Mouse (Mus musculus) forebrain, embryonic 15.5 days (tissue): ENCODE measurements around the gene AU015836. TPM values are rescaled to one million over a fixed set of nuclear protein-coding genes. Genes with fewer than 3 reads are reported as not detected.
"Not testable (repeated sequence)": the region's sequence is repeated elsewhere in the genome, so short reads cannot be mapped to it uniquely, and the experiment has no call there.

Experiments used
- ATAC-seq: fragments of 200-750 bp; cut with Nextera tagmentation; replicated peaks from 2 replicates; pipeline ENCODE4 v1.8.0; 2017; ENCODE audit warnings: mild to moderate bottlenecking, moderate TSS enrichment, moderate library complexity
- H3K27ac ChIP-seq: fragments of 300-500 bp; sonication (generic); replicated peaks from 2 replicates; pipeline ENCODE4 v1.5.1; 2015; ENCODE audit warnings: mild to moderate bottlenecking, inconsistent platforms
- H3K27me3 ChIP-seq: fragments of 300-500 bp; sonication (generic); 2 replicates; pipeline ENCODE4 v1.6.1; 2015; ENCODE audit warnings: inconsistent platforms
- H3K36me3 ChIP-seq: fragments of 300-500 bp; sonication (generic); 2 replicates; pipeline ENCODE4 v1.6.1; 2015; ENCODE audit warnings: mild to moderate bottlenecking, inconsistent platforms
- H3K4me1 ChIP-seq: fragments of 300-500 bp; sonication (generic); 2 replicates; pipeline ENCODE4 v1.6.1; 2015; ENCODE audit warnings: inconsistent platforms
- H3K4me2 ChIP-seq: fragments of 300-500 bp; sonication (generic); replicated peaks from 2 replicates; pipeline ENCODE4 v1.6.1; 2015; ENCODE audit warnings: mild to moderate bottlenecking, inconsistent platforms
- H3K4me3 ChIP-seq: fragments of 300-500 bp; sonication (generic); 2 replicates; pipeline ENCODE4 v1.5.1; 2015; ENCODE audit warnings: mild to moderate bottlenecking, inconsistent platforms
- H3K9ac ChIP-seq: fragments of 300-500 bp; sonication (generic); replicated peaks from 2 replicates; pipeline ENCODE4 v1.6.1; 2015; ENCODE audit warnings: mild to moderate bottlenecking, inconsistent platforms
- H3K9me3 ChIP-seq: fragments of 300-500 bp; sonication (generic); 2 replicates; pipeline ENCODE4 v1.6.1; 2016; ENCODE audit warnings: inconsistent platforms
- WGBS: fragments of 180-500 bp; shearing (Covaris S2); methylation state at CpG from one replicate; pipeline ENCODE4 v1.1.7; 2015; ENCODE audit warnings: mixed read lengths; 5-methylcytosine and 5-hydroxymethylcytosine counted together
- polyA plus RNA-seq: library from polyadenylated mRNA; unstranded; fragments of >200 nt; fragmentation: Nextera tagmentation; extraction: Ambion mirVana; gene quantifications from 2 replicates; pipeline ENCODE4 v1.2.1, GENCODE M21; 2015

AU015836 gene
- polyA plus RNA-seq = not detected in 2 replicates

DNA sequence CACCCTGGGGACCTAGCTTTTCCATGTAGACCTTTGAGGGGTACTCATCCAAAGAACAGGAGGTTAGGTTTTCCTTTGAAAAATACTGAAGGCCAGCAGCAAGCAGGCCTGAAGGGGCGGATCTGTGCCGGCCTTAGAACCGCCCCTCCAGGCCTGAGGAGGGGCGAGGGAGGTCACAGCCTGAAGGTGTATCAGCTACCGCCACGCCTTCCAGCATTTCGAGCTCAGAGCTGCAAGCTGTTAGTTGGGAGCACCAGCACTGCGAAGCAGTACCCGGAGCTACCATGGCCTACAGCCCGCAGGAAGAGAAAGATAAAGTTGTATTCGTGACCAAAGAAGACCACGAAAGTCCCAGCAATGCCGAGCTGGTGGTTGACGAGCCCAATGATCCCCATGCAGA lies at the start of gene AU015836:
Gene AU015836, plus strand, starts transcription at position 216 of the 400 bp plus-strand sequence.
- no peak within 1 kb of the TSS for H3K9ac ChIP-seq
- no peaks in the 10 kb centered on the region for H3K36me3 ChIP-seq
- H3K9me3 ChIP-seq = no peaks in the 10 kb centered on the region
- H3K27ac ChIP-seq = no peak within 1 kb of the TSS
- ATAC-seq = no peak
- no peak within 1 kb of the TSS for H3K4me3 ChIP-seq
- 56% methylated on average over 14 of the region's 14 CpGs for WGBS
- H3K27me3 ChIP-seq = no peaks in the 10 kb centered on the region
- H3K4me2 ChIP-seq = no peak within 1 kb of the TSS
- no peaks in the 10 kb centered on the region for H3K4me1 ChIP-seq

DNA sequence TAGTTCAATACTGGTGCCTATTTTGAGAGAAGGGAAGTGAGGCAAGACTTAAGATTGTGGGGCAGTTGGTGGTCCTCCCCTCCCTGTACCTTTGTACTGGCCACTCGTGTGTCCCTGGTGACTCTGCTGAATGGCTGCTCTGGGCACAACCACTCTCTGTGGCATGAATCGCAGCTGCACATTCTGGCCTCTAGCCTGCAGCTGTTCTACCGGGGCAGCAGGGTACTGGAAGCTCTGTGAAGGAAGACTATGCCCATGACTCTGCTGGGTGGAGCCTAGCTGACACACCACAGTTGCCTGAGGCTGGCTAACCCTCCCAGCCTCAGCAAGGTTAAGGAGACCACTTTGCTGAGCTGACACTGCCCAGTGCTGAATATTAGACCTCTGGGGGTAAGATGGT lies 49.4 kb upstream of the AU015836 start:
- H3K4me3 ChIP-seq = no peak overlapping the region
- H3K27me3 ChIP-seq = no peaks in the 10 kb centered on the region
- H3K27ac ChIP-seq = no peak overlapping the region
- no peak overlapping the region for H3K9ac ChIP-seq
- no peaks in the 10 kb centered on the region for H3K9me3 ChIP-seq
- H3K36me3 ChIP-seq = no peaks in the 10 kb centered on the region
- H3K4me1 ChIP-seq = no peaks in the 10 kb centered on the region
- no peak for ATAC-seq
- 70% methylated on average over 3 of the region's 3 CpGs for WGBS
- H3K4me2 ChIP-seq = no peak overlapping the region

DNA sequence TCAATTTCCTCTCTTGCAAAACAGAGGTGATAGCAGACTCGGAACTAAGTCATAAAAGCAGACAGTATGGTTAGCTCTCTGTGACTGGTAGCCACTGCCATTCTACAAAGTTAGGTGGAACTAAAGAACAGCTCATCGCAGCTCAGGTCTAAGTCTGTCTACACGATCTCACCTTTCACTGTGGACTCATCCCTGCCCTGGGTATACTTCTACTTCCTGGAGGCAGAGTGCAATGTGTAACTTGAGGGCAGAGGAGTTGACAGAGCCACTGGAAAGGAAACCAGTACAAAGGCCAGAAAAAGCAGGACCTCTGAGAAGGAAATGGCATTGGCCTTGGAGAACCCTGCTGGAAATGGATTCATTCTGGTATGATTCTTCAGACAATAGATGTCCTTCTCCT lies 40.1 kb upstream of the AU015836 start:
- Histone ChIP-seq H3K4me1 (no peaks in the 10 kb centered on the region), H3K9me3 (no peaks in the 10 kb centered on the region), H3K27ac (no peak overlapping the region), H3K4me3 (no peak overlapping the region), H3K36me3 (no peaks in the 10 kb centered on the region), H3K27me3 (no peaks in the 10 kb centered on the region), H3K9ac (no peak overlapping the region), H3K4me2 (no peak overlapping the region)
- ATAC-seq = no peak
- WGBS = 91% methylated on average over 3 of the region's 3 CpGs

DNA sequence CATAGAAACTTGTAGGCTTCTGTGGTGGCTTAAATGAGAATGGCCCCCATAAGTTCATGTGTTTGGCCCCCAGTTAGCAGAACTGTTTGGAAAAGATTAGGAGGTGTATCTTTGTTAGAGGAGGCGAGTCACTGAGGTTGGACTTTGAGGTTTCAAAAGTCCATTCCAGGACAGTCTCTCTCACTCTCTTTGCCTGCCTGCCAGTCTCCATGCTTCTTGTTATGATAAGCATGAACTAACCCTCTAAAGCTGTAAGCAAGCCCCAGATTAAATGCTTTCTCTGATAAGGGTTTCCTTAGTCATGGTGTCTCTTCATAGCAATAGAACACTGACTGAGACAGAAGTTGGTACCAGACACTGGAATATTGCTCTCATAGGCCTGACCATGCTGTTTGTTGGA lies 39.7 kb upstream of the AU015836 start:
- Histone ChIP-seq H3K27me3 (no peaks in the 10 kb centered on the region), H3K27ac (no peak overlapping the region), H3K9me3 (no peaks in the 10 kb centered on the region), H3K4me1 (no peaks in the 10 kb centered on the region), H3K4me2 (no peak overlapping the region), H3K4me3 (no peak overlapping the region), H3K9ac (no peak overlapping the region), H3K36me3 (no peaks in the 10 kb centered on the region)
- no peak for ATAC-seq
- WGBS = 92% methylated on average over 1 of the region's 1 CpGs

DNA sequence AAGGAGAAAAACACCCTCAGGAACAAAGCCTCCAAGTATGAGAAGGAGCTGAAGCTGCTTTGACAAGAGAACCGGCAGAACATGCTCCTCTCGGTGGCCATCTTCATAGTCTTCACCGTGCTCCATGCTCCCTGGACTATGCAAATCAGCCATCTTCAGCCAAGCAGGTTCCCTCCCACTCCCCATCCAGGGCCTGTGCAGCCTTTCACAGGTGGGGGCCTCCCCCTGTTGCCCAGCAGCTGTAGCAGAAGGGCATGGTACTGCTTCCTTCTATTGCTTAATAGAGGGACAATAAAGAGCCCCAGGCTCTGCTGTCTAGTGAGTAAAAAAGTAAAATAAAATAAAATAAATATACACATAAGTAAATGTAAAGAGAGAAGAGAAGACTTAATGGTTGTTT lies 36.8 kb upstream of the AU015836 start:
- H3K4me1 ChIP-seq = no peaks in the 10 kb centered on the region
- no peaks in the 10 kb centered on the region for H3K36me3 ChIP-seq
- no peak overlapping the region for H3K4me3 ChIP-seq
- no peak overlapping the region for H3K9ac ChIP-seq
- no peak overlapping the region for H3K4me2 ChIP-seq
- H3K9me3 ChIP-seq = no peaks in the 10 kb centered on the region
- no peak overlapping the region for H3K27ac ChIP-seq
- H3K27me3 ChIP-seq = no peaks in the 10 kb centered on the region
- no peak for ATAC-seq
- WGBS = 84% methylated on average over 3 of the region's 3 CpGs

DNA sequence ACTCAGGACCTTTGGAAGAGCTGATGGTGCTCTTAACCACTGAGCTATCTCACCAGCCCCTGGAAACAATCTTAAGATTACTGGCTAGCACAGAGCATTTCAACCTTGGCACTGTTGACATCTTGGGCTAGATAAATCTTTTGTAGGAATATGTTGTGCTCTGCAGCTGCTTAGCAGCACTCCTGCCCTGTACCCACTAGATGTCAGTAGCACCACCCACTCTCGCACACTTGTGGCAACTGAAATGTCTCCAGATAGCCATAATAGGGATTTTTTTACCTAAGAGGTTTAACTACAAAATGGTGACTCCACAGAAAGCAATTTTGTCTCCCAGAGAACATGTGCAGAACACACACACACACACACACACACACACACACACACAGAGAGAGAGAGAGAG lies 11.7 kb upstream of the AU015836 start:
- Histone ChIP-seq H3K36me3 (no peaks in the 10 kb centered on the region), H3K4me2 (no peak overlapping the region), H3K4me3 (no peak overlapping the region), H3K27me3 (no peaks in the 10 kb centered on the region), H3K4me1 (no peaks in the 10 kb centered on the region), H3K27ac (no peak overlapping the region), H3K9me3 (no peaks in the 10 kb centered on the region), H3K9ac (no peak overlapping the region)
- WGBS = 25% methylated on average over 1 of the region's 1 CpGs
- ATAC-seq = no peak

DNA sequence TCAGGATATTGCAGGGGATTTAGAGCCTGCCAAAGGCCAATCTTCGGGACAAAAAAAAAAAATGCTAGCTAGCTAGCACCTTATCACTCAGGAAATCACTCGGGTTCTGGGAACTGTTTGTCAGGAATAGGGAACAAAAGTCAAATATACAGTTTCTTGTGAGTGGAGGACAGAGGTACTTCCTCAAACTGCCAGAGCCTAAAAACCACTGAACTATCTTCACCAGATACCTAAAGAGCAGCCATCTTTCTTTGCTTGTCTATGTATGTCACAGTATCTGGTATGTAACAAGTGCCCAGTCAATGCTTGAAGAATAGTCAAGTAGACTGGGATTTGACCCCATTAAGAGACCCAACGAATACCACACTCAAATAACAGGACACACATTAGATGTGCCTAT lies 10.0 kb upstream of the AU015836 start:
- Histone ChIP-seq H3K36me3 (no peaks in the 10 kb centered on the region), H3K4me3 (no peak overlapping the region), H3K27me3 (no peaks in the 10 kb centered on the region), H3K4me2 (no peak overlapping the region), H3K27ac (no peak overlapping the region), H3K9ac (no peak overlapping the region), H3K9me3 (no peaks in the 10 kb centered on the region), H3K4me1 (no peaks in the 10 kb centered on the region)
- WGBS = 84% methylated on average over 3 of the region's 3 CpGs
- no peak for ATAC-seq

DNA sequence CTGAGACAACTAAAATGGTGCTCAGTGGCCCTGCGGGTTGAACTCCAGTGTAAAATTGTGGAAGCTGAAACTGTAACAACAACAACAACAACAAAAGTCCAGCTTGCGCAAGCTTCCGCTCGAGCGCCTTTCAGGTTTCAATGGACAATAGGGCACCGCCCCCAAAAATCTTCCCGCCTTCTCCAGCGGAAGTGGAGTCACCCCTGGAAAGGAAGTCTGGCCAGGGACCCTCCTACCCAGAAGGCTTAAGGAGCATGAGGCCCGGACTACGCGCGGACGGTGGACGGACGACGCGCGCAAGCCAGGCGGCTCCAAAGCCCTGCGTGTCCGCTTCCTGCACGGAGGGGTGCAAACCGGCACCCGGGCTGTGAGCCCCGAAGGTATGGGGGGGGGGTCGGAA lies 11.9 kb downstream of the AU015836 start:
- Histone ChIP-seq H3K27ac (no peak overlapping the region), H3K36me3 (no peaks in the 10 kb centered on the region), H3K4me3 (no peak overlapping the region), H3K4me2 (no peak overlapping the region), H3K27me3 (no peaks in the 10 kb centered on the region), H3K9ac (no peak overlapping the region), H3K9me3 (no peaks in the 10 kb centered on the region), H3K4me1 (no peaks in the 10 kb centered on the region)
- ATAC-seq = no peak
- 95% methylated on average over 26 of the region's 26 CpGs for WGBS

DNA sequence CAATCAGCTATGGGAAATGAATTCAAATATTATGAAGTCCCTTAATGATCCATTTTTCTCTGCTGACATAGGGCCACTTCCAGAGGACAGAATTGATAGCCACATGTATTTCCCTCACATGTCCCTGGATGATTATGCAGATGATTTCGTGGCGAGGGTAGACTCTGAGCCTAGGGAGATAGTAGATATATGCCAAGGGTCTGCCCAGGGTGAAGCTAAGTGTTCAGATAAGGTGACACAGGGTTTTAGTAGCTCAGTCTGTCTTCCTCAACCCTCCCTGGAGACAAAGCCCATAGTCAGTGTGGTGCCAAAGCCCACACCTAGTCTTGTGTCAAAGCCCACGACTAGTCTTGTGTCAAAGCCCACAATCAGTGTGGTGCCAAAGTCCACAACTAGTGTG lies 13.7 kb downstream of the AU015836 start:
- H3K4me2 ChIP-seq = no peak overlapping the region
- WGBS = 88% methylated on average over 3 of the region's 3 CpGs
- H3K27me3 ChIP-seq = 0 out of 2 replicates have a peak, but pooled peaks cover 4% of the 10 kb centered on the region
- no peak overlapping the region for H3K9ac ChIP-seq
- no peaks in the 10 kb centered on the region for H3K9me3 ChIP-seq
- no peaks in the 10 kb centered on the region for H3K36me3 ChIP-seq
- no peak for ATAC-seq
- no peaks in the 10 kb centered on the region for H3K4me1 ChIP-seq
- H3K27ac ChIP-seq = no peak overlapping the region
- no peak overlapping the region for H3K4me3 ChIP-seq

DNA sequence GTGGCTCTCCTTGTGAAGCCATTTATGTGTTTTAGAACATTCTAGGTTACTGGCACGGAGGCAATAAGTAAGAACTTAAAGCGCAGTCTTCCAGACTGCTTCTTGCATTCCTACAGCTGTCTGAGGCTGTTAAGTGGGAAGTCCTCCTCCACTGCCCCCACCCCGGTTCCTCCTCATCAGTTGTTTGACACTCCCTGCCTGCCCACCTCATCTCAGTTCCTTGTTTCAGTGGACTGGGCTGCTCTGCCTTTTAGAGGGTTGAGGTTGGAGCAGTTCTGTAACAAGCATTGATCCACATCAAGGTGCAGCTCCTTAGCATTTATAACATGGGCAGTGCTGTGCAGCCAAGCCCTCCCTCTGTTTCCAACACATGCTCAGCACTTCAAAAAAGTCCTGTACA lies 16.6 kb downstream of the AU015836 start:
- not testable (repeated sequence) for ATAC-seq, H3K36me3 ChIP-seq, H3K9ac ChIP-seq, H3K4me1 ChIP-seq, H3K4me3 ChIP-seq, H3K27me3 ChIP-seq, H3K4me2 ChIP-seq, H3K27ac ChIP-seq, H3K9me3 ChIP-seq
- WGBS = 100% methylated on average over 3 of the region's 3 CpGs

DNA sequence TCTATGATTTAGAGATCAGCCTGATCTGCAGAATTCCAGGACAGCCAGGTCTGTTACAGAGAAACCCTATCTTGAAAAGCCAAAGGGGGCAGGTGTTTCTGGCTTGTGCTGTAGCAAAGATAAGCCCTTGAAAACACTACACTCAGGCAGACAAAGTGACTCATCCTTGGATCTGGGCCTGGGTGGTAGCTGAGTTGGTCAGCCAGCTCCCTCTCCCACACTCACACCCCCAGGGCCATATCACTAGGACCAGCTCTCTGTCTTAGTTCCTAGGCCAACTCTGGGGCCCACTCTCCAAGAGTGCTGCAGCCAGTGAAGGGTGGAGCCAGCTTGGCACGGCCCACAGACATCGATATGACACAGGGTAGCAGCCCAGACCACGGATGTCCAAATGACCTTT lies 38.5 kb downstream of the AU015836 start:
- H3K9me3 ChIP-seq = no peaks in the 10 kb centered on the region
- ATAC-seq = no peak
- no peak overlapping the region for H3K27ac ChIP-seq
- H3K27me3 ChIP-seq = no peaks in the 10 kb centered on the region
- no peak overlapping the region for H3K4me2 ChIP-seq
- H3K4me3 ChIP-seq = no peak overlapping the region
- no peaks in the 10 kb centered on the region for H3K36me3 ChIP-seq
- WGBS = 94% methylated on average over 3 of the region's 3 CpGs
- H3K9ac ChIP-seq = no peak overlapping the region
- H3K4me1 ChIP-seq = no peaks in the 10 kb centered on the region

DNA sequence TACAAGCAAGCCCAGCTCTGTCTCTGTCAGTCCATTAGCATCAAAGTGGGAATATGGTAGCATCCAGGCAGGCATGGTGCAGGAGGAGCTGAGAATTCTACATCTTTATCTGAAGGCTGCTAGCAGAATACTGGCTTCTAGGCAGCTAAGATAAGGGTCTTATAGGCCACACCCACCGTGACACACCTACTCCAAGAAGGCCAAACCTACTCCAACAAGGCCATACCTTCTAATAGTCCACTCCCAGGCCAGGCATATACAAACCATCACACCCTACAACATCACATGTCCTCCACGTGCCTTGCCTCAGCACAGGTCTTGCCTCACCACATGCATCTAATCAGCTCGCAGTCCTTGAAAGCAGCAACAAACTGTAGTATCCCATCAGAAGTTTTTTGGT lies 41.0 kb downstream of the AU015836 start:
- H3K36me3 ChIP-seq = no peaks in the 10 kb centered on the region
- H3K27me3 ChIP-seq = peaks cover 4% of the 10 kb centered on the region; the same call in 1 of the 2 replicates
- no peaks in the 10 kb centered on the region for H3K9me3 ChIP-seq
- no peak overlapping the region for H3K27ac ChIP-seq
- no peak for ATAC-seq
- no peak overlapping the region for H3K4me3 ChIP-seq
- H3K9ac ChIP-seq = no peak overlapping the region
- H3K4me1 ChIP-seq = no peaks in the 10 kb centered on the region
- 86% methylated on average over 3 of the region's 3 CpGs for WGBS
- H3K4me2 ChIP-seq = no peak overlapping the region

DNA sequence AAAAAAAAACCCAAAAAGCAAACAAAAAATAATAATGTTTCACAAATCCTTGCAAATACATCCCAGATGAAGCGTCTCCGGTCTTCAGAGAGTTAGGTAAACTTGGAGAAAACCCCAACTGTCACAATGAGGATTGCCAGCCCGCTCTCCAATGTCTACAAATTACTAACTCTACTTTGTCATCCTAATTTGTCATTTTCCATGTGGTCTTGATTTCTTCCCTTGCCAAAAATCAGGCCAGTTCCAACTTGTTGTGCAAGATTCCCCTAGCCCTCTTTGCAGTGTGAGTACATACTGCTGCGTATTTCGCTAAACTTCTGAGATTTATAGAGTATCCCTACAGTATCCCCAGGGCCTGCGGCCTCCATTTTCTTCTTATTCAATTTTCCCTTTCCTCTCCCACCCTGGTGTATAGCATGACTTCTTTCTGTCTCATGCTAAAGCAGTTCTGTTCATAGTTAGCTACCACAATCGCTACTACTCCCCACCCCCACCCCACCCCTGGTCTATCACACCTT lies 43.3 kb downstream of the AU015836 start:
- H3K36me3 ChIP-seq = no peaks in the 10 kb centered on the region
- H3K4me3 ChIP-seq = no peak overlapping the region
- H3K27ac ChIP-seq = no peak overlapping the region
- H3K4me2 ChIP-seq = no peak overlapping the region
- H3K9me3 ChIP-seq = no peaks in the 10 kb centered on the region
- peaks cover 4% of the 10 kb centered on the region; the same call in 1 of the 2 replicates for H3K27me3 ChIP-seq
- H3K9ac ChIP-seq = no peak overlapping the region
- no peaks in the 10 kb centered on the region for H3K4me1 ChIP-seq
- ATAC-seq = no peak
- WGBS = 83% methylated on average over 7 of the region's 7 CpGs
